Mouse (Mus musculus) limb, embryonic 13.5 days (tissue): ENCODE measurements around the gene Dip2c. TPM values are rescaled to one million over a fixed set of nuclear protein-coding genes. Genes with fewer than 3 reads are reported as not detected.
A peak's percentile ranks its signal among the peaks of the same experiment; 100 is the strongest.

Experiments
- ATAC-seq: fragments of 200-750 bp; cut with Nextera tagmentation; 2 replicates; pipeline ENCODE4 v1.8.0; 2017; ENCODE audit warnings: low read depth, moderate number of reproducible peaks, moderate TSS enrichment; ENCODE audit not compliant: low FRiP score
- H3K27ac ChIP-seq: fragments of 300-500 bp; sonication (generic); 2 replicates; pipeline ENCODE4 v1.5.1; 2015; ENCODE audit warnings: inconsistent platforms, mild to moderate bottlenecking, moderate library complexity
- H3K27me3 ChIP-seq: fragments of 300-500 bp; sonication (generic); 2 replicates; pipeline ENCODE4 v1.6.1; 2015; ENCODE audit warnings: mild to moderate bottlenecking, inconsistent platforms
- H3K36me3 ChIP-seq: fragments of 300-500 bp; sonication (generic); 2 replicates; pipeline ENCODE4 v1.6.1; 2015; ENCODE audit warnings: inconsistent platforms, mild to moderate bottlenecking, moderate library complexity
- H3K4me1 ChIP-seq: fragments of 300-500 bp; sonication (generic); 2 replicates; pipeline ENCODE4 v1.6.1; 2015; ENCODE audit warnings: inconsistent platforms
- H3K4me2 ChIP-seq: fragments of 300-500 bp; sonication (generic); replicated peaks from 2 replicates; pipeline ENCODE4 v1.6.1; 2015; ENCODE audit warnings: inconsistent platforms, mild to moderate bottlenecking, moderate library complexity
- H3K4me3 ChIP-seq: fragments of 300-500 bp; sonication (generic); 2 replicates; pipeline ENCODE4 v1.5.1; 2015; ENCODE audit warnings: moderate library complexity, mild to moderate bottlenecking, inconsistent platforms
- H3K9ac ChIP-seq: fragments of 300-500 bp; sonication (generic); 2 replicates; pipeline ENCODE4 v1.6.1; 2015; ENCODE audit warnings: mild to moderate bottlenecking, inconsistent platforms
- H3K9me3 ChIP-seq: fragments of 300-500 bp; sonication (generic); 2 replicates; pipeline ENCODE4 v1.6.1; 2016; ENCODE audit warnings: inconsistent platforms
- WGBS: fragments of 180-500 bp; shearing (Covaris S2); methylation state at CpG from one replicate; pipeline ENCODE4 v1.1.7; 2015; 5-methylcytosine and 5-hydroxymethylcytosine counted together
- polyA plus RNA-seq: library from polyadenylated mRNA; unstranded; fragments of >200 nt; fragmentation: Nextera tagmentation; extraction: Ambion mirVana; gene quantifications from 2 replicates; pipeline ENCODE4 v1.2.1, GENCODE M21; 2015

The Dip2c gene
- polyA plus RNA-seq, 1 experiment from 2014 or later: 5.7 TPM

DNA sequence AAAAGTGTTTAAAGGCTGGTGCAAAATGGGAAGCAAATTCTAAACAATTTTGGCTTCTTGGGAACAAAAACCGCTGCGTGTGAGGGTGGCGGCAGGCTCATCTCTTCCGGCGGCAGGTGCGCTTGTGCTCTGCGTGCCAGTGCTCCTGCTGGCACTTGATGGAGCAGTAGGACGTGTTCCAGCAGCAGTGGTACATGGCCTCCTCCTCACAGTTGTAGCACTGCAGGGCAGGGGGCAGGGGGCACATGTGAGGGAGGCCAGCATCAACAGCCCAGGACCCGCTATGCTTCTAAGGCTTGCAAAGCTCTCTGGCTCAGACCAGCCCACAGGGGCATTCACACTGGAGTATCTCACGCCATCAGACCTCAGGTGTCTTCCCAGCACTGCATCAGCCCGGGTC lies 410.4 kb downstream of the Dip2c start:
- no peaks in the 10 kb centered on the region for H3K4me1 ChIP-seq
- no peak for ATAC-seq
- WGBS: 92% methylated on average over 11 of the region's 11 CpGs
- H3K36me3 ChIP-seq: peaks cover 91% of the 10 kb centered on the region
- H3K4me3 ChIP-seq: no peak overlapping the region
- H3K27me3 ChIP-seq: no peaks in the 10 kb centered on the region
- no peak overlapping the region for H3K27ac ChIP-seq
- no peaks in the 10 kb centered on the region for H3K9me3 ChIP-seq
- no peak overlapping the region for H3K9ac ChIP-seq
- no peak overlapping the region for H3K4me2 ChIP-seq

DNA sequence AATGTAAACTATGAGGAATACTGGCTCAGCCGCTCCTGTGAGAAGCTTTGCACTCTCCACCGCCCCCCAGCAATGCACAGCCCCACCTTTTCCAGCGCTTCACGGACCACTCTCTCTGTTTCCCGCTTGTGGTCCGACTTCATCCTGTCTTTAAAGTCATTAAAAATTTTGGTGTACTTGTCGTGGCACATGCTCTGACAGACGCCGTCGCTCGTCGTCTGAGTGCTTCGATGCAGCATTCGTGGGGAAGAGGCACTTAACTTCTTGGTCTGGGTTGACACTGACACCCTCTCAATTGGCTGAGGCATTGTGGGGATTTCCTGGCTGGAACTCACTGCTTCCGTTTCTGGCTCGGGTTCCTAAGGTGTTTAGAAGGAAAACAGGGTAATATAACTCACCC lies 413.0 kb downstream of the Dip2c start:
- WGBS: 90% methylated on average over 16 of the region's 16 CpGs
- Histone ChIP-seq H3K9me3 (no peaks in the 10 kb centered on the region), H3K4me3 (no peak overlapping the region), H3K27me3 (no peaks in the 10 kb centered on the region), H3K9ac (no peak overlapping the region), H3K4me1 (no peaks in the 10 kb centered on the region), H3K27ac (no peak overlapping the region), H3K36me3 (peaks cover 86% of the 10 kb centered on the region), H3K4me2 (no peak overlapping the region)
- ATAC-seq: no peak

DNA sequence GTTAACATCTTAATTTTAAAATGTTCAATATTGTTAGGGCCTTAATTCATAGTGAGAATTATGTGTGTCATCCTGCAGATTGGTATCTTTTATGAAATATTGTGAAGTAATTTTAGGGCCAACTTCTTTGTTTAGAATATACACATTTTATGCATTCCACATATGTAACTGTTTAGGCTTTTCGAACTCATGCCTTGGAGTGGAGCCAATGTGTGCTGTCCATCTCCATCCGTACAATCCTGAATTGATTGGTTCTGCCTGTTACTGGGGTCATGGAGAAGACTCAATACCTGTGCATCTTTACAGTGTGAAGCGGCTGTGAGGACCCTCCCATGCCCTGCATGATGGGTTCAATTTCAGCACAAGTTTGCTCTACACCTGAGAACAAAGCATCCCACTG lies 416.5 kb downstream of the Dip2c start:
- no peak for ATAC-seq
- no peaks in the 10 kb centered on the region for H3K9me3 ChIP-seq
- H3K4me2 ChIP-seq: no peak overlapping the region
- no peak overlapping the region for H3K9ac ChIP-seq
- no peaks in the 10 kb centered on the region for H3K27me3 ChIP-seq
- WGBS: 78% methylated on average over 3 of the region's 3 CpGs
- peaks cover 91% of the 10 kb centered on the region for H3K36me3 ChIP-seq
- H3K27ac ChIP-seq: no peak overlapping the region
- no peaks in the 10 kb centered on the region for H3K4me1 ChIP-seq
- no peak overlapping the region for H3K4me3 ChIP-seq

DNA sequence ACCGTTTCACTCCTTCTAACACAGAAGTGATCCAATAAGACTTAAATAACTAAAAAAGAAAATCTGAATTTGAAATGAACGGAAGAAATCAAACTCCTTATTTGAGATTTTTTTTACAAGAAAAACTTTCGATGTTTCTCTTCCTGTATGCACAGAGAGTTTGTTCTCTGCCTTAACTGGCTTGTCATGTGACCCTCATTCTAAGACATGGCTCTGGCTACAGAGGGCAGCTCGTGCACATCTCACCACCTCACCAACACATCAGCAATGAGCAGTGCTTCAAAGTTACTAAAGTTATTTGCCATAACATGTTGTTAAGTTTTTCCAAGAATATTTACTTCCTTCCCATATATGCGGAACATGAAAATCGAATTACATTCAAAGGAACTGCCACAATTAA lies 418.3 kb downstream of the Dip2c start:
- H3K36me3 ChIP-seq: peaks cover 79% of the 10 kb centered on the region
- 92% methylated on average over 6 of the region's 6 CpGs for WGBS
- ATAC-seq: no peak

DNA sequence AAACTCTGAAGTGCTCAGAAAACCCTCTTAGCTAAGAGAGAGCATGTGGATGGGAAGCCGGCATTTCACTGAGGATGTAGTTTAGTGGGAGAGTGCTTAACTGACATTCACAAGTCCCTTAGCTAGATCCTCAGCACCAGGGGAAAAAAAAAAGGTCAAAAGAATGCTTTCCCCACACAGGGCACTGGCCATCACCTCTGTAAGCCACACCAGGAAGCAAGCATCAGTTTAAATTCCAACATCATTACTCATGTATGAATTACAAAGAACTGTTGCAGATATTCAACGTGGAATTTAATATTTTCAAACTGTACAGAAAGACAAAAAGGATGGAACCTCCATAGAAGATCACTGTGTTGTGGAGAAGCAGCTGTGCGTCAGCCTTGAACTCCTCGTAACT lies 419.1 kb downstream of the Dip2c start:
- ATAC-seq: no peak
- H3K27me3 ChIP-seq: no peaks in the 10 kb centered on the region
- 79% methylated on average over 4 of the region's 4 CpGs for WGBS
- peaks cover 75% of the 10 kb centered on the region for H3K36me3 ChIP-seq
- no peak overlapping the region for H3K4me2 ChIP-seq
- H3K27ac ChIP-seq: no peak overlapping the region
- no peak overlapping the region for H3K4me3 ChIP-seq
- no peaks in the 10 kb centered on the region for H3K9me3 ChIP-seq
- no peak overlapping the region for H3K9ac ChIP-seq
- no peaks in the 10 kb centered on the region for H3K4me1 ChIP-seq

More for the DNA sequence above, 418.3 kb downstream of the Dip2c start:
- Histone ChIP-seq H3K4me2 (no peak overlapping the region), H3K27ac (no peak overlapping the region), H3K9me3 (no peaks in the 10 kb centered on the region), H3K4me3 (no peak overlapping the region), H3K27me3 (no peaks in the 10 kb centered on the region), H3K9ac (no peak overlapping the region), H3K4me1 (no peaks in the 10 kb centered on the region)

DNA sequence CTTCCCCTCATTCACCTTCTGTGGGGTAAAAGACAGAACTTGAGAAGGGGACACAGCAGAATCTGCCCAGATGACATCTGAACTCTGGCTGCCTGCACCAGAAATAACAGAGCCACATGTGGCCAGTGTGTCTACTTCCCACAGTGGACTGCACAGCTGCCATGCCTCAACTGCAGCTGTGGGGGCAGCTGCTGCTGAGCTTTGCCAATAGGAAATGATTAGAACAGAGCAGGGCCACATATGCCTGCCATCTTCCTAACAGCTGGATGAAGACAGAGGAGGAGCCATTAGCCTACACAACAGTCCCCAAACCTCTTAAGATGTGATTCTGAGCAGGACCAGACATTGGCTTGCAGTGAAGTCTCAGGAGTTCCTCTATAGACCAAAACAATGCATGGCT lies 419.5 kb downstream of the Dip2c start:
- no peaks in the 10 kb centered on the region for H3K4me1 ChIP-seq
- H3K27ac ChIP-seq: no peak overlapping the region
- no peaks in the 10 kb centered on the region for H3K9me3 ChIP-seq
- H3K27me3 ChIP-seq: no peaks in the 10 kb centered on the region
- ATAC-seq: peak; percentile 67
- H3K4me3 ChIP-seq: no peak overlapping the region
- H3K9ac ChIP-seq: no peak overlapping the region
- no peak overlapping the region for H3K4me2 ChIP-seq
- peaks cover 71% of the 10 kb centered on the region for H3K36me3 ChIP-seq

DNA sequence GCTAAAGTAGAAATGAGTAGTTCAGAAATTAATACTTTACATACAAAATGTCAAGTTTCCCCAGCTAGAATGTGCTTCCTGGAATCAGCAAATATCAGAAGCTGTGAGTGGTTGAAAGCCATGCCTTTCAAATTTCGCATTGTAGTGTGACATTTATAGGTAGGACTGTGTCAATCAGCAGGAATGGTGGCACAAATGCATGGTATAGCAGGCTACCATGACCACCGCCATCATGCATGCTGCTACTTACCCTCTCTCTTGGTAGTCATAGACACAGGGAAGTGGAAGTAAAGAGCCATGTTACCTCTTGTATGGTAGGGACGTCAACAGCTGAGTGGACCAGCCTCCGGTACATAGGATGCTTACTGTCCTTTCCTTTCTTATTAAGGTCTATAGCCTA lies 421.0 kb downstream of the Dip2c start:
- Histone ChIP-seq H3K27ac (no peak overlapping the region), H3K9me3 (no peaks in the 10 kb centered on the region), H3K27me3 (no peaks in the 10 kb centered on the region), H3K4me3 (no peak overlapping the region), H3K4me1 (no peaks in the 10 kb centered on the region), H3K4me2 (no peak overlapping the region), H3K9ac (no peak overlapping the region), H3K36me3 (peaks cover 72% of the 10 kb centered on the region)
- no peak for ATAC-seq
- 95% methylated on average over 4 of the region's 4 CpGs for WGBS

DNA sequence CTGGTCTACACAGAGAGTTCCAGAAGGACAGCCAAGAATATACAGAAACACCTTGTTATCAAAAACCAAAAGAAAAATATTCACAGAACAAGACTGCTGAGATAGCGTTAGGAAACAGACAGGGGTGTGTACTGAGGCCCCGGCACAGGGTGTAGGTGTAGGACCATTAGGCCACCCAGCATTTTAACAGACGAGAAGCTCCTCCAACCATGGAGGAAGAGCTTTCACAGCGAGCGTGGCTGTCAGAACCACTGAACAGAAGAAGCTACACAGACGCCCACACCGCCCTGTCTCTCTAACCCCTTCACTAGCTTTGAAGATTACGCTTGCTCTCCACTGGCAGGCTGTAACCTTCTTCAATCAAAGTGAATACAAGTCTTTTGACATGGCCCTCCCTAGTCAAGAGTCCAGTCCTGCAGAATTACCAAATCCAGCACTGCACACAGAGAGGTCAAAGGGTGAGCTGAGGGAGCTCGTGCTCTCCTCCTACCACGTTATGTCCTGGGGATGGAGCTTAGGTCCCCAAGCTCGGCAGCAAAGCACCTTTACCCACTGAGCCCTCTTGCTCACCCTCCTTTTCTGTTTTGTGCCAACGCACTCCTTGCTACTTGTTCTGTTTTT lies 426.4 kb downstream of the Dip2c start:
- Histone ChIP-seq H3K4me1 (no peaks in the 10 kb centered on the region), H3K9ac (no peak overlapping the region), H3K36me3 (peaks cover 30% of the 10 kb centered on the region), H3K27ac (no peak overlapping the region), H3K27me3 (no peaks in the 10 kb centered on the region), H3K4me2 (no peak overlapping the region), H3K4me3 (no peak overlapping the region), H3K9me3 (no peaks in the 10 kb centered on the region)
- no peak for ATAC-seq
- WGBS: 67% methylated on average over 12 of the region's 12 CpGs

DNA sequence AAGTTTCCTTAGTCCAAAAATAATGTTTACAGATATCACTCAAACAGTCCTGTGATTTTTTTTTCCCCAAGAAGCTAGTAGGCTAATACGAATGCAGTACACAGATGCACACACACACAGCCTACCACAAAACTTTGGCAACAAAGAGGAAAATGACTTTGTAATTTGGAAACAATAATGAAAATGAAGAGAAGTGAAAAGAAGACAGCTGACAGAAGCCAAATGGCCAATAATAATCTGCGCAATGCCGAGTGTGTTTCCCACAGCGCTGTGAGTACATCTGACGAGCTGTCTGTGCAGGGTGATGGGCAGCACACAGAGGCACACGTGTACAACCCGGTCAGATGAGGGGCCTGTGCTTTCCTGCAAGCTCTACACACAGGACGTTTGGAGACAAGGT lies 430.4 kb downstream of the Dip2c start:
- Histone ChIP-seq H3K4me3 (no peak overlapping the region), H3K9ac (no peak overlapping the region), H3K27me3 (no peaks in the 10 kb centered on the region), H3K36me3 (peaks cover 23% of the 10 kb centered on the region), H3K27ac (no peak overlapping the region), H3K4me2 (no peak overlapping the region), H3K4me1 (peaks cover 17% of the 10 kb centered on the region), H3K9me3 (no peaks in the 10 kb centered on the region)
- no peak for ATAC-seq
- WGBS: 90% methylated on average over 8 of the region's 8 CpGs

DNA sequence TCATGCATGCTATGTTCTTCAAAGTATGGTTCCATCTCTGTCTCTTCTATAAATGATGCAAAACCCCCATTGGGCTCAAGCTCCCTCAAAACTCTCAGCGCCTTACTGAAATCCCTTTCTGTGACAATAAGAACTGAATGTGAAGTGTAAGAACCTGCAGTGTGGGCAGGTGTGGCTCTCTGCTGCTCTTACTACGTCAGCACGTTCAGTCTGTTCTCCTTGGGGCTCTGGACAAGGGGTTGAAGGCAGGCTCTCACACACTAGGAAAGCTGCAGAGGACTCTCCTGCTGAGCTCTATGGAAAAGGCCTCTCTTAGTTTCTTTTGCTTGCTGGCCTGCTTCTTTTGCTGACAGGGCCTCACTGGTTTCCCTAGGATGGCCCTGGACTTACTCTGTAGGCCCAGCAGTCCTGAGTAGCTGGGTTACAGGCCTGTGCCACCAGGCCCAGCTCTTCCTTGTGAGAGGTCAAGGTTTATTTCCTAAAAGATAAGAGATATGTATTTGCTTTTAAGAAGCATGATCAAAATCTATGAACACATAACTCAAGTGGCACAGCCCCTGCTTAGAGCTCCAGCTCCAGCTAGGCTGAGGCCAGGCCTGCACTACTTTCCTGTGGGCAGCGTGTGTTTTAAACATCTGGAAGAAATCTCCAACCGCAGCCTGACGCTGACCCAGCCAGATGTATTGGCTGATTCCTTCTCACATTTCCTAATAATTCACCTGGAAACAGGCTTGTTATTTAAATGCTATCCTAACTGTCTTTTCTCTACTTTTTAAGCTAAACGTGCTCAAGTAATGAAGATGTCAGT lies 432.3 kb downstream of the Dip2c start:
- no peak overlapping the region for H3K4me3 ChIP-seq
- no peak overlapping the region for H3K4me2 ChIP-seq
- H3K9ac ChIP-seq: no peak overlapping the region
- ATAC-seq: peak; percentile 80; the same call in 1 of the 2 replicates
- H3K36me3 ChIP-seq: peaks cover 20% of the 10 kb centered on the region
- peak overlapping the region; percentile 39; the same call in 1 of the 2 replicates for H3K27ac ChIP-seq
- H3K27me3 ChIP-seq: no peaks in the 10 kb centered on the region
- 49% methylated on average over 7 of the region's 7 CpGs for WGBS
- peaks cover 17% of the 10 kb centered on the region for H3K4me1 ChIP-seq
- H3K9me3 ChIP-seq: no peaks in the 10 kb centered on the region

DNA sequence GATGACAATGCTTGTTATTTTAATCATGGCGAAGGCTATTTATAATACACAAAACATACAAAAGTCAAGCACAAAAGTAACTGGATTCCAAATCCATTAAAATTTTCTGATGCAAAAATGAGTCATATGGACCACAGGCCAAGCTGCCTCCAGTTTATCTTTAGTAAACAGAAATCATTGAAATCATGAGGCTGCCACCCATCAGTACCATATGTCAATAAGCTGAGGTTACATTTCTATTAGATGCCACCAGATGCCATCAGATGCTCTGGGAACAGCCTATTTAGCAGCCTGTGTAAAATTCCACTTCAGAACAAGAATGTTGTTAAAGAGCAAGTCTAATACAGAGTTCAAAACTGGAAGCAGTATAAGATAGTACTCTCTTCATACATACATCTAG lies 436.1 kb downstream of the Dip2c start:
- ATAC-seq: no peak
- H3K4me1 ChIP-seq: peaks cover 17% of the 10 kb centered on the region
- no peak overlapping the region for H3K9ac ChIP-seq
- H3K36me3 ChIP-seq: peaks cover 27% of the 10 kb centered on the region
- no peak overlapping the region for H3K27ac ChIP-seq
- no peaks in the 10 kb centered on the region for H3K9me3 ChIP-seq
- no peak overlapping the region for H3K4me3 ChIP-seq
- WGBS: 94% methylated on average over 1 of the region's 1 CpGs
- H3K27me3 ChIP-seq: no peaks in the 10 kb centered on the region
- H3K4me2 ChIP-seq: no peak overlapping the region

DNA sequence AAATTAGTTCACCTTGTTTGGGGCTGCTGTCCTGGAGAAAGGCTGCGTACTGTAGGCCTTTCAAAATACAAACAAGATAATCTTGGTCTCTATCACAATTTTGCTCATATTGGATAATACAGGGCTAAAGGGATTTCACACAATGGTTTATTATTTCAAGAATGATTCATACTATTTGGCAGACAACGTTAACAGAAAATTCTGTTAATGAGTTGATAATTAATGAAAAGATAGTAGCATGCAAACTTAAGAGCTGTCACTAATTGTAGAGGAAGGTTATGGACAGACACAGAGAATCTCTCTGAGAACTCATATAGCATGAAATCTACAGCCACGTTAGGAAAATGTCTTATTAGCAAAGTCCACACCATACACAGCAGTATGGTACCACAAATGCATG lies 436.6 kb downstream of the Dip2c start:
- H3K36me3 ChIP-seq: peaks cover 28% of the 10 kb centered on the region
- 87% methylated on average over 3 of the region's 3 CpGs for WGBS
- peaks cover 17% of the 10 kb centered on the region for H3K4me1 ChIP-seq
- H3K9ac ChIP-seq: no peak overlapping the region
- no peaks in the 10 kb centered on the region for H3K9me3 ChIP-seq
- no peak overlapping the region for H3K4me2 ChIP-seq
- no peak for ATAC-seq
- no peak overlapping the region for H3K4me3 ChIP-seq
- no peak overlapping the region for H3K27ac ChIP-seq
- H3K27me3 ChIP-seq: no peaks in the 10 kb centered on the region
